Mouse (Mus musculus) midbrain, embryonic 14.5 days (tissue): ENCODE measurements around the gene Acbd4. TPM values are rescaled to one million over a fixed set of nuclear protein-coding genes. Genes with fewer than 3 reads are reported as not detected.

Source experiments
- ATAC-seq: fragments of 200-750 bp; cut with Nextera tagmentation; 2 replicates; pipeline ENCODE4 v1.8.0; 2017; ENCODE audit warnings: moderate number of reproducible peaks, moderate library complexity; ENCODE audit not compliant: low FRiP score, low TSS enrichment
- DNase-seq: peaks from one replicate; pipeline ENCODE4 v3.0.0-alpha.2; 2015
- H3K27ac ChIP-seq: fragments of 300-500 bp; sonication (generic); replicated peaks from 2 replicates; pipeline ENCODE4 v1.5.1; 2014; ENCODE audit warnings: mild to moderate bottlenecking, low read depth, low read length, moderate library complexity
- H3K27me3 ChIP-seq: fragments of 300-500 bp; sonication (generic); 2 replicates; pipeline ENCODE4 v1.6.1; 2014; ENCODE audit warnings: low read length, control low read depth, mixed read lengths; ENCODE audit not compliant: control insufficient read depth, insufficient read depth
- H3K36me3 ChIP-seq: fragments of 300-500 bp; sonication (generic); 2 replicates; pipeline ENCODE4 v1.6.1; 2014; ENCODE audit warnings: low read length, control low read depth; ENCODE audit not compliant: control insufficient read depth, insufficient read depth
- H3K4me1 ChIP-seq: fragments of 300-500 bp; sonication (generic); 2 replicates; pipeline ENCODE4 v1.6.1; 2014; ENCODE audit warnings: mild to moderate bottlenecking, antibody characterized with exemption, low read length, control low read depth; ENCODE audit not compliant: control insufficient read depth, insufficient read depth
- H3K4me2 ChIP-seq: fragments of 300-500 bp; sonication (generic); 2 replicates; pipeline ENCODE4 v1.6.1; 2014; ENCODE audit warnings: mild to moderate bottlenecking, low read length, moderate library complexity
- H3K4me3 ChIP-seq: fragments of 300-500 bp; sonication (generic); replicated peaks from 2 replicates; pipeline ENCODE4 v1.5.1; 2014; ENCODE audit warnings: low read depth, low read length
- H3K9ac ChIP-seq: fragments of 300-500 bp; sonication (generic); replicated peaks from 2 replicates; pipeline ENCODE4 v1.6.1; 2014; ENCODE audit warnings: mild to moderate bottlenecking, low read length, moderate library complexity
- H3K9me3 ChIP-seq: fragments of 300-500 bp; sonication (generic); 2 replicates; pipeline ENCODE4 v1.6.1; 2016; ENCODE audit warnings: low read length, control low read depth, mixed read lengths; ENCODE audit not compliant: control insufficient read depth
- WGBS: fragments of 180-500 bp; shearing (Covaris S2); extraction: QIAGEN DNeasy Blood & Tissue Kit; methylation state at CpG from one replicate; pipeline ENCODE4 v1.1.7; 2014; 5-methylcytosine and 5-hydroxymethylcytosine counted together
- polyA plus RNA-seq: library from polyadenylated mRNA; unstranded; fragments of >200 nt; fragmentation: Nextera tagmentation; extraction: Ambion mirVana; gene quantifications from 2 replicates; pipeline ENCODE4 v1.2.1, GENCODE M21; 2014

Gene Acbd4
- polyA plus RNA-seq, 1 experiment from 2014 or later = 8.0 TPM

GRCm38 (mm10) chr11:103158621-103159478 is 57.4 kb downstream of the Acbd4 start:
- Histone ChIP-seq H3K27ac (no peak overlapping the region), H3K27me3 (no peaks in the 10 kb centered on the region), H3K9ac (no peak overlapping the region), H3K9me3 (no peaks in the 10 kb centered on the region), H3K4me3 (no peak overlapping the region; the same call in 1 of the 2 replicates), H3K4me2 (peak overlapping the region; percentile 44), H3K36me3 (no peaks in the 10 kb centered on the region), H3K4me1 (0 out of 2 replicates have a peak, but pooled peaks cover 6% of the 10 kb centered on the region)
- DNase-seq (peak; percentile 89), ATAC-seq (peak; percentile 72)
- 2% methylated on average over 25 of the region's 25 CpGs for WGBS

- 0 out of 2 replicates have a peak, but pooled peaks cover 6% of the 10 kb centered on the region for H3K4me1 ChIP-seq
- H3K4me2 ChIP-seq = no peak overlapping the region
- no peak for ATAC-seq
- H3K27me3 ChIP-seq = no peaks in the 10 kb centered on the region
- H3K27ac ChIP-seq = no peak overlapping the region
- no peaks in the 10 kb centered on the region for H3K9me3 ChIP-seq
- H3K4me3 ChIP-seq = no peak overlapping the region
- no peaks in the 10 kb centered on the region for H3K36me3 ChIP-seq
- DNase-seq = no peak
- 94% methylated on average over 11 of the region's 11 CpGs for WGBS
- no peak overlapping the region for H3K9ac ChIP-seq
Observed at GRCm38 (mm10) chr11:103160738-103161137, 59.3 kb downstream of the Acbd4 start.

- H3K4me1 ChIP-seq = 0 out of 2 replicates have a peak, but pooled peaks cover 6% of the 10 kb centered on the region
- no peak overlapping the region for H3K4me2 ChIP-seq
- no peak for DNase-seq
- no peak overlapping the region for H3K9ac ChIP-seq
- no peak overlapping the region for H3K27ac ChIP-seq
- no peaks in the 10 kb centered on the region for H3K27me3 ChIP-seq
- WGBS = 78% methylated on average over 7 of the region's 7 CpGs
- H3K36me3 ChIP-seq = no peaks in the 10 kb centered on the region
- ATAC-seq = no peak
- H3K9me3 ChIP-seq = no peaks in the 10 kb centered on the region
- no peak overlapping the region for H3K4me3 ChIP-seq
Observed at GRCm38 (mm10) chr11:103161449-103161848, 60.0 kb downstream of the Acbd4 start.

Other genes starting within 250 kb of the Acbd4 start
- 111 and 150 TPM in 2 replicates for gene Eftud2, start 220.7 kb upstream of the Acbd4 start, polyA plus RNA-seq
- gene Ccdc103, start 220.5 kb upstream of the Acbd4 start, polyA plus RNA-seq = 2.1 and 2.4 TPM in 2 replicates
- not detected in 2 replicates for gene Fam187a, start 216.5 kb upstream of the Acbd4 start, polyA plus RNA-seq
- 0.26 TPM in 1 of 2 replicates, not detected in the other for gene Gfap, start 200.8 kb upstream of the Acbd4 start, polyA plus RNA-seq
- 1.9 TPM in 2 replicates for gene Kif18b, start 176.6 kb upstream of the Acbd4 start, polyA plus RNA-seq
- gene C1ql1, start 155.0 kb upstream of the Acbd4 start, polyA plus RNA-seq = 14.3 and 18.8 TPM in 2 replicates
- 30.7 and 38.0 TPM in 2 replicates for gene Nmt1, start 73.5 kb upstream of the Acbd4 start, polyA plus RNA-seq
- gene Dcakd, start 73.3 kb upstream of the Acbd4 start, polyA plus RNA-seq = 183 and 209 TPM in 2 replicates
- gene Plcd3, start within 50 bp of the Acbd4 start, polyA plus RNA-seq = 0.92 and 1.8 TPM in 2 replicates
- 3.9 and 5.9 TPM in 2 replicates for gene Hexim1, start 14.5 kb downstream of the Acbd4 start, polyA plus RNA-seq
- 22.9 and 24.7 TPM in 2 replicates for gene Hexim2, start 30.7 kb downstream of the Acbd4 start, polyA plus RNA-seq
- 4.3 and 5.2 TPM in 2 replicates for gene Fmnl1, start 69.4 kb downstream of the Acbd4 start, polyA plus RNA-seq
- 0.88 and 2.1 TPM in 2 replicates for gene 1700023F06Rik, start 106.9 kb downstream of the Acbd4 start, polyA plus RNA-seq
- gene Spata32, start 116.8 kb downstream of the Acbd4 start, polyA plus RNA-seq = 0.25 and 0.27 TPM in 2 replicates
- 3.0 and 3.4 TPM in 2 replicates for gene Map3k14, start 165.8 kb downstream of the Acbd4 start, polyA plus RNA-seq